In genomic region chr8:115824478-115824785, GRCm38 (mm10) we compare ENCODE assay signal across 21 mouse cellular contexts.
"Had no signal": no experiment of that assay in that cellular context is flagged by ENCODE, and none has a peak within 500 bp of the region (broad histone marks: within the 10 kb centered on the region; RNA-seq: fewer than 3 reads in every experiment).

No protein-coding gene starts in this region.

- H3K36me3 ChIP-seq: intestine, embryonic 15.5 days; limb, embryonic 12.5 days; midbrain, embryonic 10.5 days; midbrain, embryonic 13.5 days; neural tube, embryonic 13.5 days; stomach, embryonic 15.5 days had no signal

- ATAC-seq: hindbrain, embryonic 16.5 days; intestine, embryonic 15.5 days; liver, postnatal 0 days; lung, postnatal 0 days; midbrain, embryonic 13.5 days; midbrain, embryonic 16.5 days had no signal

- H3K4me2 ChIP-seq: intestine, embryonic 15.5 days; limb, embryonic 12.5 days; liver, embryonic 11.5 days; lung, embryonic 14.5 days; midbrain, embryonic 13.5 days; neural tube, embryonic 13.5 days; stomach, embryonic 15.5 days had no signal

- H3K4me3 ChIP-seq: intestine, embryonic 15.5 days; left cerebral cortex, adult 2 months; limb, embryonic 12.5 days; megakaryocyte, embryonic 14.5 days; midbrain, embryonic 10.5 days; midbrain, embryonic 13.5 days; myocyte; neural tube, embryonic 13.5 days; stomach, embryonic 15.5 days had no signal

- H3K27ac ChIP-seq: intestine, embryonic 15.5 days; left cerebral cortex, adult 2 months; limb, embryonic 12.5 days; liver, embryonic 14.5 days; midbrain, embryonic 10.5 days; midbrain, embryonic 13.5 days; neural tube, embryonic 13.5 days; stomach, embryonic 15.5 days had no signal

- H3K4me1 ChIP-seq: midbrain, embryonic 10.5 days; midbrain, embryonic 13.5 days; neural tube, embryonic 13.5 days had no signal

- DNase-seq: layer of hippocampus, postnatal 36 days; liver, postnatal 0 days; retina, postnatal 1 day; right cerebral cortex, postnatal 25 days; spleen, adult 18-20 months; thymus, postnatal 25 days had no signal

- H3K9ac ChIP-seq: intestine, embryonic 15.5 days; limb, embryonic 12.5 days; liver, embryonic 14.5 days; liver, postnatal 0 days; lung, embryonic 14.5 days; midbrain, embryonic 13.5 days; neural tube, embryonic 13.5 days; stomach, embryonic 15.5 days had no signal

- H3K9me3 ChIP-seq: intestine, embryonic 15.5 days; limb, embryonic 12.5 days; megakaryocyte, embryonic 14.5 days; midbrain, embryonic 10.5 days; midbrain, embryonic 13.5 days; neural tube, embryonic 13.5 days; stomach, embryonic 15.5 days had no signal

- H3K27me3 ChIP-seq: intestine, embryonic 15.5 days; limb, embryonic 12.5 days; megakaryocyte, embryonic 14.5 days; midbrain, embryonic 13.5 days; neural tube, embryonic 13.5 days; stomach, embryonic 15.5 days had no signal
